17 mouse cellular contexts compared by ENCODE assay signal in the genomic region with DNA sequence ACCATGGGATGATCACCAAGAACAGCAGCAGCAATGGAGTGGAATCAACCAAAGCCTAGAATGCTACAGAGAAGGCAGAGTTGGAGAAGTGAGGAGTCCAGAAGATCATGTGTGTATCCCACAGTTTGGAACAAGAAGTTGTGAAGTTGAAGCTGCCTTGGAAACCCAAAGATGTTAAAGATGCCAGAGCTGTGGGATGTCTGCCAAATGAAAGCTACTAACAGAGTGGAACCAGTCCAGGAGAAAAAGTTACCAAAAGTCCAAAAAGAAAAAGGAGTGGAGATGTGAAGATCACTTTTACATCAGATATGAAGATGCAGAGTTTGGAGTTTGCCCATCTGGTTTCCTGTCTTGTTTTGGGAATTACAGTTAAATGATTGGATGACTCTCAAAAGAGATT. TPM values are rescaled to one million over a fixed set of nuclear protein-coding genes. Genes with fewer than 3 reads are reported as not detected.
"Had no signal": no experiment of that assay in that cellular context is flagged by ENCODE, and none has a peak within 500 bp of the region (broad histone marks: within the 10 kb centered on the region; RNA-seq: fewer than 3 reads in every experiment).

No protein-coding gene starts in this region.

- H3K9ac ChIP-seq: neural tube, embryonic 13.5 days; neural tube, embryonic 15.5 days; stomach, embryonic 15.5 days had no signal

- H3K27me3 ChIP-seq: neural tube, embryonic 13.5 days; neural tube, embryonic 15.5 days; stomach, embryonic 15.5 days had no signal

- H3K4me3 ChIP-seq: neural tube, embryonic 13.5 days; neural tube, embryonic 15.5 days; stomach, embryonic 15.5 days had no signal

- H3K36me3 ChIP-seq: neural tube, embryonic 13.5 days; neural tube, embryonic 15.5 days; stomach, embryonic 15.5 days had no signal

- DNase-seq: retina, postnatal 1 day; right cerebral cortex, adult 18-20 months; right cerebral cortex, postnatal 14 days; right cerebral cortex, postnatal 25 days; right cerebral cortex, postnatal 4 days; spleen, adult 18-20 months; thymus, adult 18-20 months; thymus, adult 2 months; thymus, postnatal 14 days; thymus, postnatal 25 days; thymus, postnatal 36 days; thymus, postnatal 4 days had no signal

- H3K27ac ChIP-seq: neural tube, embryonic 13.5 days; neural tube, embryonic 15.5 days; stomach, embryonic 15.5 days; stomach, postnatal 0 days had no signal

- H3K9me3 ChIP-seq: neural tube, embryonic 15.5 days; stomach, embryonic 15.5 days had no signal

- H3K4me2 ChIP-seq: neural tube, embryonic 13.5 days; neural tube, embryonic 15.5 days; stomach, embryonic 15.5 days had no signal

- H3K4me1 ChIP-seq: neural tube, embryonic 13.5 days; neural tube, embryonic 15.5 days; stomach, embryonic 15.5 days had no signal

RNA-seq across cellular contexts. Expression of a gene that starts 16.3 kb away (rescaled TPM):
- total RNA-seq: neutrophil, adult 5-6 weeks had no signal

RNA-seq across cellular contexts. Expression of a gene that starts 26.5 kb away (rescaled TPM):
- total RNA-seq: neutrophil, adult 5-6 weeks had no signal
